Mouse (Mus musculus): ENCODE results near the gene Pxylp1.

DNA sequence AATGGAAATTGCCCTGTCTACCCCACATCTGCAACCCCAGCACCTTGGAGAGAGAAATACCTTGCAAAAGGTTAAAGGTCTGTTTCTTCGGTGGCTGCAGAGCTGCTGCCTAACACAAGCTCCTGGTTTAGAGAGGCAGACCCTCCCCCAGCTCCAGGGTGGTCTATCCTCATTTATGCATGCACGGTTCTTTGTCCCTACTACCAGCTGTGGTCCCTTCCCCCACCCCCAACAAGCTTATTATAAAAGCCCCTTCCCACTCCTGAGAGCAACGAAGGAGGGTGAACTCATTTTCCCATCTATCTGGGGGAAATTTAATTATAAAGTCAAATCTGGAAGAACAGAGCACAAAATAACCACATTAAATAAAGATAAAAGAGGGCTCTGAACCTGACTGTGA, at the start of gene Pxylp1:
- no peak for TF ChIP-seq CTCF (IDR thresholded peaks at IDR 0.05; ENCODE audit: insufficient read depth, low read depth, low read length)
- no peak for TF ChIP-seq POLR2A (IDR thresholded peaks at IDR 0.05; ENCODE audit: insufficient read depth, low read depth, low read length)

All from olfactory bulb, adult 2 months (tissue).